Mouse (Mus musculus) ES-Bruce4 (cell line): ENCODE results near the gene Rnf224. TPM values are rescaled to one million over a fixed set of nuclear protein-coding genes. Genes with fewer than 3 reads are reported as not detected.

Experiments
- H3K27ac ChIP-seq: 2 replicates; pipeline ENCODE4 v1.5.1; 2012; ENCODE audit warnings: low read length, inconsistent platforms; ENCODE audit not compliant: insufficient read depth
- H3K27me3 ChIP-seq: 2 replicates; pipeline ENCODE4 v1.6.1; 2012; ENCODE audit warnings: mild to moderate bottlenecking, low read length, inconsistent platforms; ENCODE audit not compliant: control insufficient read depth, poor library complexity, insufficient read depth, severe bottlenecking
- H3K36me3 ChIP-seq: 2 replicates; pipeline ENCODE4 v1.6.1; 2012; ENCODE audit warnings: inconsistent platforms, mild to moderate bottlenecking, low read length, moderate library complexity; ENCODE audit not compliant: control insufficient read depth, poor library complexity, insufficient read depth, severe bottlenecking
- H3K4me1 ChIP-seq: one replicate; pipeline ENCODE4 v1.8.1; 2011; ENCODE audit warnings: low read length; ENCODE audit not compliant: control insufficient read depth, insufficient read depth
- H3K4me3 ChIP-seq: 2 replicates; pipeline ENCODE4 v1.5.1; 2011; ENCODE audit warnings: low read depth, mild to moderate bottlenecking, low read length
- H3K9ac ChIP-seq: 2 replicates; pipeline ENCODE4 v1.6.1; 2012; ENCODE audit warnings: low read depth, mild to moderate bottlenecking, inconsistent platforms; ENCODE audit not compliant: poor library complexity, severe bottlenecking
- H3K9me3 ChIP-seq: replicated peaks from 2 replicates; pipeline ENCODE4 v1.6.1; 2012; ENCODE audit warnings: mild to moderate bottlenecking, low read length, inconsistent platforms; ENCODE audit not compliant: control insufficient read depth, poor library complexity, insufficient read depth, severe bottlenecking
- CTCF ChIP-seq: IDR thresholded peaks from one replicate; pipeline ENCODE4 v1.8.1; 2011; ENCODE audit warnings: low read depth, low read length
- EP300 ChIP-seq: IDR thresholded peaks from 2 replicates; pipeline ENCODE4 v1.6.1; 2011; ENCODE audit warnings: low read depth, low read length; ENCODE audit not compliant: insufficient read depth
- POLR2A ChIP-seq: IDR thresholded peaks from one replicate; pipeline ENCODE4 v1.8.1; 2011; ENCODE audit warnings: low read length; ENCODE audit not compliant: insufficient read depth
- polyA plus RNA-seq: library from polyadenylated mRNA; stranded (reverse); fragments of >200 nt; gene quantifications from 2 replicates; pipeline ENCODE4 v1.2.4, GENCODE M21; 2011; ENCODE audit warnings: low read depth; ENCODE audit not compliant: missing spikeins, insufficient read depth, insufficient read length

Rnf224 gene
- polyA plus RNA-seq, 1 experiment: not detected

- H3K9me3 ChIP-seq: no peaks in the 10 kb centered on the region
- peaks cover 4% of the 10 kb centered on the region for H3K4me1 ChIP-seq
- H3K9ac ChIP-seq: no peak overlapping the region
- H3K4me3 ChIP-seq: no peak overlapping the region
- H3K27ac ChIP-seq: no peak overlapping the region
- 0 out of 2 replicates have a peak, but pooled peaks cover 5% of the 10 kb centered on the region for H3K36me3 ChIP-seq
- no peaks in the 10 kb centered on the region for H3K27me3 ChIP-seq
- no peak for TF ChIP-seq CTCF
- TF ChIP-seq POLR2A: no peak
- no peak for TF ChIP-seq EP300
Observed at GRCm38 (mm10) chr2:25244144-25244543, 7.6 kb upstream of the Rnf224 start.

- Histone ChIP-seq H3K4me3 (no peak overlapping the region), H3K36me3 (0 out of 2 replicates have a peak, but pooled peaks cover 5% of the 10 kb centered on the region), H3K4me1 (peaks cover 4% of the 10 kb centered on the region), H3K9me3 (no peaks in the 10 kb centered on the region), H3K27me3 (no peaks in the 10 kb centered on the region), H3K9ac (no peak overlapping the region), H3K27ac (no peak overlapping the region)
- TF ChIP-seq POLR2A (no peak), EP300 (no peak), CTCF (no peak)
Observed at GRCm38 (mm10) chr2:25243342-25243741, 6.8 kb upstream of the Rnf224 start.

- peak within 1 kb of the TSS; percentile 81 for H3K9ac ChIP-seq
- no peaks in the 10 kb centered on the region for H3K36me3 ChIP-seq
- H3K4me3 ChIP-seq: peak within 1 kb of the TSS; percentile 71
- TF ChIP-seq CTCF: no peak
- TF ChIP-seq EP300: no peak
- TF ChIP-seq POLR2A: no peak
- no peaks in the 10 kb centered on the region for H3K27me3 ChIP-seq
- peak within 1 kb of the TSS; percentile 14 for H3K27ac ChIP-seq
- peaks cover 11% of the 10 kb centered on the region for H3K4me1 ChIP-seq
- no peaks in the 10 kb centered on the region for H3K9me3 ChIP-seq
Observed at GRCm38 (mm10) chr2:25242101-25242506, 5.5 kb upstream of the Rnf224 start, which contains the start of the genes Rnf208 and Cysrt1. Rnf208 (plus strand) TSS chr2:25242255. Cysrt1 (minus strand) TSS chr2:25242452.

- H3K9ac ChIP-seq: peak overlapping the region; percentile 81
- H3K27ac ChIP-seq: peak overlapping the region; percentile 14; the same call in 1 of the 2 replicates
Observed at GRCm38 (mm10) chr2:25241438-25241775, 4.8 kb upstream of the Rnf224 start.

GRCm38 (mm10) chr2:25240723-25241437 is 4.3 kb upstream of the Rnf224 start:
- TF ChIP-seq EP300 (0 out of 2 replicates have a peak, but pooled peaks have one; percentile 45), POLR2A (peak; percentile 38), CTCF (no peak)
- no peak overlapping the region for H3K9ac ChIP-seq
- peaks cover 19% of the 10 kb centered on the region for H3K4me1 ChIP-seq
- H3K4me3 ChIP-seq: peak overlapping the region; percentile 71
- peak overlapping the region; percentile 73 for H3K27ac ChIP-seq
- H3K27me3 ChIP-seq: no peaks in the 10 kb centered on the region
- no peaks in the 10 kb centered on the region for H3K9me3 ChIP-seq
- no peaks in the 10 kb centered on the region for H3K36me3 ChIP-seq

More at GRCm38 (mm10) chr2:25241438-25241775, 4.8 kb upstream of the Rnf224 start:
- peak overlapping the region; percentile 71 for H3K4me3 ChIP-seq
- TF ChIP-seq CTCF (no peak), EP300 (no peak), POLR2A (no peak)
- no peaks in the 10 kb centered on the region for H3K9me3 ChIP-seq
- no peaks in the 10 kb centered on the region for H3K36me3 ChIP-seq
- H3K4me1 ChIP-seq: peaks cover 14% of the 10 kb centered on the region
- H3K27me3 ChIP-seq: no peaks in the 10 kb centered on the region

- Histone ChIP-seq H3K4me3 (peak overlapping the region; percentile 71), H3K27ac (peak overlapping the region; percentile 73), H3K9ac (0 out of 2 replicates have a peak overlapping the region, but pooled peaks have one; percentile 15), H3K9me3 (no peaks in the 10 kb centered on the region), H3K36me3 (no peaks in the 10 kb centered on the region), H3K4me1 (peaks cover 20% of the 10 kb centered on the region), H3K27me3 (no peaks in the 10 kb centered on the region)
- TF ChIP-seq POLR2A: no peak
- no peak for TF ChIP-seq EP300
- TF ChIP-seq CTCF: no peak
Observed at GRCm38 (mm10) chr2:25240310-25240709, 3.7 kb upstream of the Rnf224 start.
